Mouse (Mus musculus) kidney, postnatal 10 days (tissue): ENCODE measurements around the gene Fam162b.

Experiments used
- DNase-seq: peaks from one replicate; pipeline ENCODE4 v3.0.0; 2021; ENCODE audit warnings: mixed read lengths

Gene Fam162b

DNA sequence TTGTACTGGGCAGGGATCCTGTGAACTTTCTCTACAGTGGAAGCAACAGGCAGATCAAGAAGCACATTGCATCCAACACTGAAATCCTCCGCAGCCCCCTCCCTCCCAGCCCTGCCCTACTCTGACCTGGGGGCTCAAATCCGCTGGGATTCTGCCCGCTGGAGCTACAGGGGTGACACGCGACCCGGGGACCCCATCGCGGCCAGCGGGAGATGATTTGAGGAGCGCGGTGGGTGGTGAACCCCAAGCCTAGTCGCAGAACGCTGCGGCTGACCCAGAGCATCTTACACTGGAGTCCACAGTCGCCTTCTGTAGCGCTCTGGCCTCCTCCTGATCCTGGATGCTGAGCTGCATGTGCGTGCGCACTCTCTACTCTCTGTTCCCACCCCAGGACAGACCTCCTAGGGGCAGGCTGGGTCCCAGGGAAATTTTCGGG lies at the start of gene Fam162b:
Gene Fam162b, minus strand, starts transcription at position 379 of the 436 bp plus-strand sequence.
- no peak for DNase-seq

DNA sequence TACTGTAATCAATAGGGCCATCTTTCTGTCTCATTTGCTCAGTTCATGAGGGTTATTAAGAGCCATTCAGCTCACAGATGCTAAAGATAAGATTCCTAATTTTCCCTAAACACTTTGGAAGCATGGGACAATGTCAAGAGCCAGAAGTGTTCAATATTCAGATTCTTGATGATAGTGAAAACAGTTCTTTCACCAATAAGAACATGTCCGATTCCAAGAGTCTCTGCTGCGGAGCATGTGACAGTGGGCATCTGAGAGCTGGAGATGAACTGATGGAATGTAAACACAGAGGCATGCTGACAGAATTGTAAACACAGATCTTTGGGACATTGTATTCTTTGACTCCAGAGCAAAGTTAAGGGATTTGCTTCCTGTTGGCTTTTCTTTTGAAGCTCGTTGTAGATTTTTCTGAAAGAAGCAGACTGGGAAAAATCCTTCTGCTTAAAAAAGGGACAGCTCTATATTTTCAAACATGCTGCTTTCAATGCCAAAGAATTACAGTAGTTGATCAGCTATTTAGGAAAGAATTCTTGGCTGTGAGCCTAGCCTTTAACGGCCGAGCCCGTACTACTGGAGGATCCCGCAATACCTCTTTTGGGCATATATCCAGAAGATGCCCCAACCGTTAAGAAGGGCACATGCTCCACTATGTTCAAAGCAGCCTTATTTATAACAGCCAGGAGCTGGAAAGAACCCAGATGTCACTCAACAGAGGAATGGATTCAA lies 41.3 kb upstream of the Fam162b start, which contains the start of gene Gprc6a:
Gene Gprc6a, minus strand, starts transcription at position 51 of the 726 bp plus-strand sequence.
- no peak for DNase-seq

- DNase-seq = no peak
Observed at GRCm38 (mm10) chr10:51621193-51621592, 30.9 kb upstream of the Fam162b start.

GRCm38 (mm10) chr10:51620126-51620525 lies 29.8 kb upstream of the Fam162b start:
- no peak for DNase-seq

GRCm38 (mm10) chr10:51618538-51618937 lies 28.2 kb upstream of the Fam162b start:
- DNase-seq = no peak

- no peak for DNase-seq
Observed at GRCm38 (mm10) chr10:51614826-51615590, 24.7 kb upstream of the Fam162b start.

GRCm38 (mm10) chr10:51613421-51613820 lies 23.1 kb upstream of the Fam162b start:
- no peak for DNase-seq

DNA sequence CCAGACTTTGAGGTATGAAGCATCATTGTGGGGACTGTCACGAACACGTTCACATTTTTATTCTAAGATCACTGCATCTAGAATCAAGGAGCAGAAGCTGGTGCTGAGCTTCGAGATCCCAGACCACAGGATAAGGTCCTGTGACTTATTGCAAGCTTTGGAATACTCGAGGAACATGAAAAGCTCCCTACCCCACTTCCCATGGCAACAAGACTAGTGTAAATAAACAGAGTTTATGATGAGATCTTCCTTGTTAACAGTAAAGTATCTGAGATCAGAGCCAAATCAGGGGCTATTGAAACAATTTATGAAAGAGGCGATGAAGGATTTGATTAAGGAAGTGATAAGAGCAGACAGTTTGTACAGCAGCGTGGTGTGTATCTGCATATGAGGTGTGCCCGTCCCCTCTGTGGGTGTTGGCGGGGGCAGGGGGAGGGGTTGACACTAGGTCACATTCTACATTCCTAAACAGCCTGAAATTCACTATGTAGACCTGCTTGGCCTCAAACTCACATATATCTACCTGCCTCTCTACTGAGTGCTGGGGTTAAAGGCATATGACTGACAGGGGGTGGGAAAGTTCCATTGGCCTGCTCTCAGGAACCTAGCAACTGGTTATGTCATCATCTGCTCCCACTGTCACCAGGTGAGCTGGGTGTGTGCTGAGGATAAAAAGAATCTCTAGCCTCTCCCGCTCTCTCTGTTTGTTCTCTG lies 21.8 kb upstream of the Fam162b start:
- DNase-seq = no peak

DNA sequence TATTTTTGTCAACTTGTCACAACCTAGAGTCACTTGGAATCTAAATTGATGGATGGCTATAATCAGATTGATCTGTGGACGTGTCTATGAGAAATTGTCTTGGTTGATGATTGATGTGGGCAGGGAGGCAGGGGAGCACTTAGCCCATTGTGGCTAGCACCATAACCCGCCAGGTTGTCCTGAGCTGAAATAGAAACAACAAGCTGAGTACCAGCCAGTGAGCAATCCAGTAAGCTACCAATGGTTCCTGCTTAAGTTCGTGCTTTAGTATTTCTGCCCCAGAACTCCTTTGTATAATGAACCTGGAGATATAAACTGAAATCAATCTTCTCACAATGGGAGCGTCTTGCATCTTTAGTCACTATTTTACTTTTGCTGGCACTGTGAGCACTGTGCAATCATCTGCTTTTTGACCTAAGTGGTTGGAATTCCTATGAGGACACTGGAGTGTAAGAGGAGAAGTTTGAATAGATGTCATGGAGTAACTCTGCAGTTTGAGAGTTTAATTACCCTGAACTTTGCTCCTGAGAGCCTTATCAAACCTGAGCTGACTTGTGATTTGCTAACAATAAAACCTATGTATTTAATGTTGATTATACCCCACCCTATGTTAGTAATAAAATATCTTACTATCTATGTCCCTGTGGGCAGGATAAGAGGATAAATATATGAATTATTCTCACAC lies 19.6 kb upstream of the Fam162b start:
- no peak for DNase-seq

GRCm38 (mm10) chr10:51596928-51597635 lies 6.8 kb upstream of the Fam162b start:
- no peak for DNase-seq

DNA sequence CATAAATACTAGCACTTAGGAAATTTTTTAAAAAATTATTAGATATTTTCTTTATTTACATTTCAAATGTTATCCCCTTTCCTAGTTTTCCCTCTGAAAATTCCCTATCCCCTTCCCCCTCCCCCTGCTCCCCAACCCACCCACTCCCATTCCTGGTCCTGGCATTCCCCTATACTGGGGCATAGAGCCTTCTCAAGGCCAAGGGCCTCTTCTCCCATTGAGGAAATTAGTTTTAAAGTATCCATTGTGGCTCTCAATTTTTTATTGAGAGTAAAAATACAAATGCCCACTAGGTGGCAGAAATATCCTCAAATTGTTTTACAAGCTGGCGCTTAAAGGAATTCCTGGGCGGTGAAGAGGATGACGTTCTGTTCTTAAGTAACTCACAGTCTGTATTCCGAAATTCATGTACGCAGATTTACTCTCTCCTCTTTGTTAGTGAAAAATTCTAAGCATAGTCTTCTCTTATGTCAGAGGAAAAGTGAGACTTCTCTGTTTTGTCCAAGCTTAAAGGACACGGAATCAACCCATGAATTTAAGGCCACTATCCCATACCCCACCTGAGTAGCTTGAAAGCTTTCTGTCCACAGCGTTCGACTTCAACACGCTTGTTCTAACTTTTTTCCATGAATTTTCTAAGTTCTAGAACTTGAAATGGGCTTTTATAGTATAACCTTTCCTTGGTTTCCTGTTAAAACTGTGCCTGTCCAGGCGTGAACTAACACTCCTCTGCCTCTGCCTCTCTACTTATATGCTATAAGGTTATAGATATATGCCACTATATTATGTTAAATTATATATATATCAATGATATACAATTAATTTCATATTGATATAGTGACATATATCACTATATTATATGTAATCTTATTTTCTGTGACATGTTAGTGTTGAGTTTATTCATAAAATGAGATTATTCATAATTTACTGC lies 4.9 kb upstream of the Fam162b start:
- DNase-seq = no peak

GRCm38 (mm10) chr10:51591574-51591973 lies 1.3 kb upstream of the Fam162b start:
- DNase-seq = no peak

DNA sequence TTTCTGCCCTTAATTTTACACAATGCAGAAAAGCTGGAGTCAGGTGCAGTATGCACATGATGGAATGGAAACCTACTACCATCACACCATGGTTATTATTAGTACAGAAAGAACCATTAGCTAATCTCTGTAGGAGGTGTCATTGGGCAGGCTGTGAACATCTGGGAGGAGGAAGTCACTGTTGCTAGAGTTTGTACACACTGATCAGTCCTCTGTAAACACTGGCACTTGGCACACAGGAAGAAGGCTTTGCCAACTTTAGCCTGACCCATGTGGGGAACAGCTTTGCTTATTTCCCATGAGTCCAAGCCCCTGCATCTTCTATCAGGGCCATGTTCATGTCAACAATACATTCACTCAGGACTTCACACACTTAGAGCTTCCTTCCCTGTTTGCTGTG lies 5.4 kb downstream of the Fam162b start:
- DNase-seq = no peak

GRCm38 (mm10) chr10:51584378-51584777 lies 5.9 kb downstream of the Fam162b start:
- no peak for DNase-seq

DNA sequence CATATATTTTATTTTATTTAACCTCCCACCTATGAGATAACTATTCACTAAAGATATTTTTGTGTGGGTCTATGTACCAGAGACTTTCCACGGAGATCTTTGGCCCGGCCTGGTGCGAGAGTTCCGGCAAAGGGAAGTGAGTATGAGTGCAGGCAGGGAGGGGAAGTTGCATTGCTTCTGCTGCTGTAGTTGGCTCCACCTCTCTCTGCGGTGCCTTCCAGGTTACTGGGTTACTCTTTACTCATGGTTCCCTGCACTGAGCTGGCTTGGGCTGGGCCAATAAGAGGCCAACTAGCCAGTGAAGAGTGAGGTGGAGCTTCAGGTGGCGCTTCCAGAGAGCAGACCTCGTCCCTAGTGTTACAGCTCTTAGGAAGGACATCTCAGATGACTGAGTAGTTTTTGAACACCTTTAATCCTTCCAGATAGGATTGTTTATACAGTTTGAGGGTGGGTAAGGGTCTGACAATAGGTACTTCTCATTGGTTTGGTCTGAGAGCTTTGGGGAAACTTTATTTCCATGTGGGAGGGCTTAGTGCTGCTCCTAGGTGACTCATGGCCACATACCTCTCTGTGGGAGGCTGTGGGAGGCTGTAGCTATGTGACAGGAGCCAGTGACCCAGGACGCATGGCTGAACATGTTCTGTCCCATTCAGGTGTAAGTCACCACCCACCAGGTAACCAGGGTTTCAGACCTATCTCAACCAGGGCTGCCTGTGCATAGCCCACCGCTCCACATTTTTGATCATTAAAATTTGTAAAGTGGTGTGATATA lies 18.9 kb downstream of the Fam162b start:
- DNase-seq = no peak

- no peak for DNase-seq
Observed at GRCm38 (mm10) chr10:51556005-51556404, 34.3 kb downstream of the Fam162b start.

- DNase-seq = peak; percentile 85
Observed at GRCm38 (mm10) chr10:51553348-51554123, 36.8 kb downstream of the Fam162b start.
